Mouse (Mus musculus) activated CD4-positive, CD25-positive, alpha-beta regulatory T cell, adult 4 months (primary cell): ENCODE results near the gene Sox30. TPM values are rescaled to one million over a fixed set of nuclear protein-coding genes. Genes with fewer than 3 reads are reported as not detected.

Experiments used
- ATAC-seq: one replicate; pipeline ENCODE4 v1.8.0; 2017
- polyA plus RNA-seq, 2 experiments: library from polyadenylated mRNA; unstranded; fragments of 100-300 nt; shearing (Covaris generic); gene quantifications; one replicate each; pipeline ENCODE4 v1.2.1; 2017

Gene Sox30
- polyA plus RNA-seq, result not detected

GRCm38 (mm10) chr11:45979946-45980892 is at the start of gene Sox30:
Gene Sox30 (plus strand): TSS chr11:45980310.
- no peak for ATAC-seq

GRCm38 (mm10) chr11:45932771-45933170 is 47.3 kb upstream of the Sox30 start:
- no peak for ATAC-seq

GRCm38 (mm10) chr11:45937478-45937877 is 42.6 kb upstream of the Sox30 start:
- ATAC-seq, result no peak

GRCm38 (mm10) chr11:45938917-45939316 is 41.2 kb upstream of the Sox30 start:
- no peak for ATAC-seq

GRCm38 (mm10) chr11:45942281-45942680 is 37.8 kb upstream of the Sox30 start:
- no peak for ATAC-seq

- ATAC-seq, result no peak
Observed at GRCm38 (mm10) chr11:45943108-45943705, 36.9 kb upstream of the Sox30 start.

- peak; percentile 1 for ATAC-seq
Observed at GRCm38 (mm10) chr11:45943891-45944642, 36.0 kb upstream of the Sox30 start.

GRCm38 (mm10) chr11:45944643-45945156 is 35.4 kb upstream of the Sox30 start, which contains the start of gene Lsm11:
Gene Lsm11 (minus strand): TSS chr11:45944935.
- peak; percentile 94 for ATAC-seq

- no peak for ATAC-seq
Observed at GRCm38 (mm10) chr11:45946796-45947195, 33.3 kb upstream of the Sox30 start.

GRCm38 (mm10) chr11:45947491-45947890 is 32.6 kb upstream of the Sox30 start:
- no peak for ATAC-seq

- peak; percentile 96 for ATAC-seq
Observed at GRCm38 (mm10) chr11:45955127-45955627, 24.9 kb upstream of the Sox30 start, which contains the start of gene Thg1l. Gene Thg1l (minus strand): TSS chr11:45955494.

GRCm38 (mm10) chr11:45959598-45959997 is 20.5 kb upstream of the Sox30 start:
- no peak for ATAC-seq

- ATAC-seq, result no peak
Observed at GRCm38 (mm10) chr11:45960003-45960402, 20.1 kb upstream of the Sox30 start.

GRCm38 (mm10) chr11:45966896-45967295 is 13.2 kb upstream of the Sox30 start:
- ATAC-seq, result no peak

GRCm38 (mm10) chr11:45968466-45968865 is 11.6 kb upstream of the Sox30 start:
- no peak for ATAC-seq

- ATAC-seq, result no peak
Observed at GRCm38 (mm10) chr11:45973635-45974034, 6.5 kb upstream of the Sox30 start.

GRCm38 (mm10) chr11:45974466-45974865 is 5.6 kb upstream of the Sox30 start:
- no peak for ATAC-seq

- ATAC-seq, result no peak
Observed at GRCm38 (mm10) chr11:45976061-45976460, 4.0 kb upstream of the Sox30 start.

- no peak for ATAC-seq
Observed at GRCm38 (mm10) chr11:45980893-45981253, 763 bp downstream of the Sox30 start.

- no peak for ATAC-seq
Observed at GRCm38 (mm10) chr11:45991604-45992003, 11.5 kb downstream of the Sox30 start.

- no peak for ATAC-seq
Observed at GRCm38 (mm10) chr11:45992087-45992486, 12.0 kb downstream of the Sox30 start.

GRCm38 (mm10) chr11:46016061-46016460 is 36.0 kb downstream of the Sox30 start:
- no peak for ATAC-seq

- no peak for ATAC-seq
Observed at GRCm38 (mm10) chr11:46020246-46020645, 40.1 kb downstream of the Sox30 start.
